Mouse (Mus musculus): ENCODE results near the gene 9130230L23Rik. TPM values are rescaled to one million over a fixed set of nuclear protein-coding genes. Genes with fewer than 3 reads are reported as not detected.

9130230L23Rik gene
- total and polyA plus RNA-seq, 2 experiments from 2014 or later, result not detected

DNA sequence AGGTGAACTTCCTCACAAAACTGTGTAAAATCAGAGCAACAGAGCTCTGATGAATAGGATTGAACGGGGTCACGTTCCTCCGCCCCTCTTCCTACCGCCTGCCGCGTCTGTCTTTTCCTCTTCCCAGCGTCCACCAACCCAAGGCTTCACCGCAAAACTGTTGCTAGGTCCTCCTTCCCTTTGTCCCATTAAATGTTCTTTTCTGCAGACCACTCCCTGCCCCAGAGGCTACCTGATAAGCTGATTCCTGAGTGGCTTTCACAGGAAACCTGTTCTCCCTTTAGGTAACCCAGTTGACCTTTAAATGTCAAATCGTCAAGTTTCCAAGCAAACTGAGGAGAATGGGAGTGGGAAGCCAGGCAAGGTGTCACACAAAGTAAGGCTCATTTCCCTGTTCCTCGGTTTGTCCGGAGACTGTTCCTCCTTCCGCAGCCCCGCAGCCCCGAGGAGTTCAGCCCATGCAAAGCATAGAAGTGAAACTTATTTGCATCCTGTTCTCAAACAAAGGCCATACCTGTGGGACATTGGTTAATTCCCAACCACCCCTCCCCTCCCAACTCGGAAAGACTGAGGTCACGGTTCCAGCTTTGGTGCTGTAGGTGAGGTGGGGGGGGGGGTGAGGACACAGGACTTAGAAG lies 1.1 kb upstream of the 9130230L23Rik start:
- TF ChIP-seq CTCF (IDR thresholded peaks at IDR 0.05; ENCODE audit: low read depth), result no peak
- WGBS, result 40% methylated on average over 16 of the region's 16 CpGs
- DNase-seq (ENCODE audit: low spot score) (no peak), ATAC-seq (no peak)
- H3K4me1 ChIP-seq (ENCODE audit: insufficient read depth, low read length), result no peaks in the 10 kb centered on the region
- H3K36me3 ChIP-seq (ENCODE audit: insufficient read depth, low read length), result no peaks in the 10 kb centered on the region
- H3K27me3 ChIP-seq (ENCODE audit: insufficient read depth, low read length), result no peaks in the 10 kb centered on the region
- no peak overlapping the region for H3K27ac ChIP-seq
- no peaks in the 10 kb centered on the region for H3K9me3 ChIP-seq (ENCODE audit: low read length)
- H3K4me2 ChIP-seq (ENCODE audit: low read depth, low read length), result no peak overlapping the region
- no peak overlapping the region for H3K9ac ChIP-seq (replicated peaks; ENCODE audit: low read length)
- no peak overlapping the region for H3K4me3 ChIP-seq (ENCODE audit: low read length)

DNA sequence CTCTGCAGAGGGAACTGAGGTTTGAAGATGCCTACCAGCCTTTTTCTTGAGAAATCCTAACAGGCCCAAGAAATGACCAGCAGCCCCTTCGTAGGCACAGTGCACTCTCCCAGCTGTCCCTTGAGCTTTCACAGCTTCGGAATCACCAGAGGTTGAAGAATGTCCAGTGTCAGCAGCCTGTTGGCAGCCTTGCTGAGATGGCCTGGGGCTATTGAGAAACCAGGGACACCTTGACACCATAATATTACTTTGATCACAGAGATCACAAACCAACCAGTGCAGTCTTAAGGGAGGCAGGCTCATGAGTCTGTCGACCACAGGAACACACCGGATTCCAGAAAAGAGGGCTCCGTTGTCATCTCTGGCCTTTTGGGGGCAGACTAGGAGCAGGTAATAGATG lies 2.9 kb downstream of the 9130230L23Rik start:
- Histone ChIP-seq H3K4me3 (ENCODE audit: low read length) (no peak overlapping the region), H3K9me3 (ENCODE audit: low read length) (no peaks in the 10 kb centered on the region), H3K4me1 (ENCODE audit: insufficient read depth, low read length) (no peaks in the 10 kb centered on the region), H3K4me2 (ENCODE audit: low read depth, low read length) (no peak overlapping the region), H3K9ac (replicated peaks; ENCODE audit: low read length) (no peak overlapping the region), H3K27ac (no peak overlapping the region), H3K36me3 (ENCODE audit: insufficient read depth, low read length) (no peaks in the 10 kb centered on the region), H3K27me3 (ENCODE audit: insufficient read depth, low read length) (no peaks in the 10 kb centered on the region)
- TF ChIP-seq CTCF (IDR thresholded peaks at IDR 0.05; ENCODE audit: low read depth), result no peak
- ATAC-seq (no peak), DNase-seq (ENCODE audit: low spot score) (no peak)
- 78% methylated on average over 5 of the region's 5 CpGs for WGBS

DNA sequence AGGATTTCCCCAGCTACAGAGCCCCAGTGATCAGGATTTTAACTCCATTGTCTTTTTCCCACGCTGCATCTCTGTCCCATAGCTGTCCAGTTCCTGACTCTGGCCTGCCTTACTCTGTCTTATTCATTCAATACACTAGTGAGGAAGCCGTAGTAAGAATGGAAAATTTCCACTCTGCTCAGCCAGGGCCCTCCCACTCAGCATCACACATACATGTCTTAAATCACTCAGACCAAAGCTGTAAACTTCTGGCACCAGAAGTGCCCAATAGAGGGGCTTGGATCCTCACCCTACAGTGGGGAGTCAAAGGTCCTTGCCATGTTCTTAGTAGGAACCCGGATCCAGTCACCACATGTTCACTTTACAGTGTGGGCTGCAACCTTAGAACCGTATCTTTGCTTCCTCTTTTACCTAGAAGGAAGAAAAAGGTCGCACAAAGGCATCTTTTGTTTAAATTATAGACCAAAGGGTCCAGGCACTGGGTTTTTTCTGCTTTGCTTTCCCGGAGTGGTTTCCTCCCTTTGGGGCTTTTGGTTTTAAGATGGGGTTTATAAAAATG lies 3.4 kb downstream of the 9130230L23Rik start:
- no peak overlapping the region for H3K27ac ChIP-seq
- no peaks in the 10 kb centered on the region for H3K4me1 ChIP-seq (ENCODE audit: insufficient read depth, low read length)
- no peak for TF ChIP-seq CTCF (IDR thresholded peaks at IDR 0.05; ENCODE audit: low read depth)
- WGBS, result 77% methylated on average over 6 of the region's 6 CpGs
- no peaks in the 10 kb centered on the region for H3K27me3 ChIP-seq (ENCODE audit: insufficient read depth, low read length)
- no peaks in the 10 kb centered on the region for H3K9me3 ChIP-seq (ENCODE audit: low read length)
- no peak overlapping the region for H3K4me3 ChIP-seq (ENCODE audit: low read length)
- no peaks in the 10 kb centered on the region for H3K36me3 ChIP-seq (ENCODE audit: insufficient read depth, low read length)
- DNase-seq (ENCODE audit: low spot score) (no peak), ATAC-seq (no peak)
- H3K9ac ChIP-seq (replicated peaks; ENCODE audit: low read length), result no peak overlapping the region
- no peak overlapping the region for H3K4me2 ChIP-seq (ENCODE audit: low read depth, low read length)

DNA sequence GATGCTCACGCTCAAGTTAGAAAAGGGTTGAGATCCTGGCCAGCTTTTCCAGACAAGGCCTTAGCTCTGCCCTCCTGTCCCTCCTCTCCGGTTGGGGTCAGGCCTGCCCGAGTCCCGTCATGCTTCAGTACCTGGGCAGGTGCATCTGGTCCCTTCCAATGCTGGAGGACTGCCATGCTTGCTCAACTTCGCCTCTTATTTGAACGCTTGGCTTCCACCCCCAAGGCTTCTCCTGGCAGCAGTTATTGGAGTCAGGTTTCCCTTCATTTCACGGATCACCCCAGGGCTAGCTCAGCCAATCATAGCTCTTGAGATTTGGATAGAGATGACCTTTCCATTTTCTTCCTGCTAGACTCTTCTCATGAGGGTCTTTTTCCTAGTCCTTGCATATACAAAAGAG lies 4.0 kb downstream of the 9130230L23Rik start:
- DNase-seq (ENCODE audit: low spot score) (no peak), ATAC-seq (no peak)
- Histone ChIP-seq H3K4me2 (ENCODE audit: low read depth, low read length) (no peak overlapping the region), H3K9ac (replicated peaks; ENCODE audit: low read length) (no peak overlapping the region), H3K4me1 (ENCODE audit: insufficient read depth, low read length) (no peaks in the 10 kb centered on the region), H3K27me3 (ENCODE audit: insufficient read depth, low read length) (no peaks in the 10 kb centered on the region), H3K4me3 (ENCODE audit: low read length) (no peak overlapping the region), H3K36me3 (ENCODE audit: insufficient read depth, low read length) (no peaks in the 10 kb centered on the region), H3K9me3 (ENCODE audit: low read length) (no peaks in the 10 kb centered on the region), H3K27ac (no peak overlapping the region)
- WGBS, result 74% methylated on average over 7 of the region's 7 CpGs
- TF ChIP-seq CTCF (IDR thresholded peaks at IDR 0.05; ENCODE audit: low read depth), result no peak

DNA sequence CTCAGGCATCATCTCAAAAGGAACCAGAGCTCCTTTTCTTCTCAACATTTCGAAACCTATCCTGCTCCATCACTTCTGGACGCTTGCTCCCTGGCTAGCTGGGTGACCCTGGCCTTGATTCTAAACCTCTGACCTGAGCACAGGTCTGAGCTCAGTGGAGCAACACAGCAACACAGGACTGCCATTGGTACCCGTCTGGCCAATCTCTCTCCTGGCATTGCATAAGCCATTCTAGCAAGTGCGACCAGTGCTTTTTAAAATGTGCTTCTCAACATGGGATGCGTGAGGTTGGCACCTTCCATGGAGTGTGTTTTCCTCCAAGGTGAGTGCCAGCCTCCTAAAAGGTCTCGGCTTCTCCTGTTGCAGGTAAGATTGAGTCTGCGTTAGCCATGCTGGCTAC lies 5.0 kb downstream of the 9130230L23Rik start:
- no peak for ATAC-seq
- WGBS, result 88% methylated on average over 7 of the region's 7 CpGs
- no peak overlapping the region for H3K27ac ChIP-seq
- H3K9me3 ChIP-seq (ENCODE audit: low read length), result no peaks in the 10 kb centered on the region
- no peak overlapping the region for H3K4me2 ChIP-seq (ENCODE audit: low read depth, low read length)
- H3K36me3 ChIP-seq (ENCODE audit: insufficient read depth, low read length), result no peaks in the 10 kb centered on the region
- no peaks in the 10 kb centered on the region for H3K27me3 ChIP-seq (ENCODE audit: insufficient read depth, low read length)
- no peak overlapping the region for H3K4me3 ChIP-seq (ENCODE audit: low read length)
- no peak for TF ChIP-seq CTCF (IDR thresholded peaks at IDR 0.05; ENCODE audit: low read depth)
- DNase-seq (ENCODE audit: low spot score), result no peak
- H3K4me1 ChIP-seq (ENCODE audit: insufficient read depth, low read length), result no peaks in the 10 kb centered on the region
- no peak overlapping the region for H3K9ac ChIP-seq (replicated peaks; ENCODE audit: low read length)

DNA sequence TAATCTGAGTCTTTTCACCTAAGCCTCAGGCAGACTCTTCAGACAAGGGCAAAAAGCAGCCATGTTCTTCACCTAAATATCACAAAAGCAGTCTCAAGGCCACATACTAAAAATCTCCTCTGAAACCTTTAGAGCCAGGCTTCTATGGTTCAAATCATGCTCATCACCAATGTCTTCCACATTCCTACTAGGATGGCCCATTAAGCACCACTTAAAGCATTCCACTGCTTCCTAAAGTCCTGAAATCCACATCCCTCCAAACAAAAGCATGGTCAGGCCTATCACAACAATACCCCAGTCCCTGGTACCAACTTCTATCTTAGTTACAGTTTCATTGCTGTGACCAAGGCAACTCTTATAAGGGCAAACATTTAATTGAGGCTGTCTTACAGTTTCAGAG lies 6.3 kb downstream of the 9130230L23Rik start:
- Histone ChIP-seq H3K9ac (replicated peaks; ENCODE audit: low read length) (no peak overlapping the region), H3K27me3 (ENCODE audit: insufficient read depth, low read length) (no peaks in the 10 kb centered on the region), H3K27ac (no peak overlapping the region), H3K36me3 (ENCODE audit: insufficient read depth, low read length) (no peaks in the 10 kb centered on the region), H3K4me2 (ENCODE audit: low read depth, low read length) (no peak overlapping the region), H3K4me1 (ENCODE audit: insufficient read depth, low read length) (no peaks in the 10 kb centered on the region), H3K4me3 (ENCODE audit: low read length) (no peak overlapping the region), H3K9me3 (ENCODE audit: low read length) (no peaks in the 10 kb centered on the region)
- no peak for TF ChIP-seq CTCF (IDR thresholded peaks at IDR 0.05; ENCODE audit: low read depth)
- DNase-seq (ENCODE audit: low spot score) (no peak), ATAC-seq (no peak)

DNA sequence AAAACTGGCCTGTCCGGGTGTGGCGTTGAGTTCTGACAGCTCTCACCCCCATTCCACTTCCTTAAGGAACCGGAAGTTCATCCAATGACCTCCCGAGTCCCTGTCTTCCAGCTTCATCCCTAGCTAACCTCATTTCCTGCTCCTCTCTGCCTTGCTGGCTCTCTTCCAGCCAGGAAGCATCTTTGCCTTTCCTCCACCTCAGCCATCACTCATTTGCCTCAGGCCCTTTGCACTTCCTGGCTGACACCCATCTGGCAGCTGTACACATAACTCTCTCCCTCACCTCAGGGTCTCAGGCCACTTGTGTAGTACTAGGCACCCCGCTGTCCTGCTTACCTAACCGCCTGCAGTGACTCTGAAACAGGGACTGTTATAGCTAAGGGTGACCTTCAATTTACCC lies 9.4 kb downstream of the 9130230L23Rik start:
- no peaks in the 10 kb centered on the region for H3K4me1 ChIP-seq (ENCODE audit: insufficient read depth, low read length)
- DNase-seq (ENCODE audit: low spot score) (no peak), ATAC-seq (no peak)
- TF ChIP-seq CTCF (IDR thresholded peaks at IDR 0.05; ENCODE audit: low read depth), result no peak
- WGBS, result 78% methylated on average over 6 of the region's 6 CpGs
- no peak overlapping the region for H3K4me2 ChIP-seq (ENCODE audit: low read depth, low read length)
- no peaks in the 10 kb centered on the region for H3K27me3 ChIP-seq (ENCODE audit: insufficient read depth, low read length)
- no peak overlapping the region for H3K9ac ChIP-seq (replicated peaks; ENCODE audit: low read length)
- no peaks in the 10 kb centered on the region for H3K36me3 ChIP-seq (ENCODE audit: insufficient read depth, low read length)
- no peak overlapping the region for H3K4me3 ChIP-seq (ENCODE audit: low read length)
- H3K27ac ChIP-seq, result no peak overlapping the region
- H3K9me3 ChIP-seq (ENCODE audit: low read length), result no peaks in the 10 kb centered on the region

Measured in hindbrain, postnatal 0 days (tissue).